Mouse (Mus musculus) c-Kit-negative CD71-positive TER-119-positive erythroid progenitor cells, embryonic 14.5 days (primary cell): ENCODE data around the gene Trnp1.

Source experiments
- DNase-seq: peaks from one replicate; pipeline ENCODE4 v3.0.0-alpha.2; 2013; ENCODE audit warnings: low read depth, low spot score

The Trnp1 gene

DNA sequence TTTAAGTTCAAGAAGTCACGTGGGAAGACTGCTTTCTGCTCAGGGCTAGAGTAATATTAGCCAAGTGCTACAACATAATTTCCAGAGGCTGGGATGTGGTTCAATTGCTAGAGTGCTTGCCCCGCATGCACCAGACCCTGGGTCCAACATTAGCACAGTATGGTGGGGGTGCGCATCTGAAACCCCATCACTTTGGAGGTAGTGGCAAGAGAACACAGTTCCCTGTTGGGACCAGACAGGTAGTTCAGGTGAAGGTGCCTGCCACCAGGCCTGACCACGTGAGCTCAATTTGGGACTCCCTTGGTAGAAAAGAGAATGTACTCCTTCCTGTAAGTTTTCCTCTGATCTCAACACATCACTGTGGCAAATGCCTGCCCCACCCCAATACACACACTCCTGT is 3.5 kb downstream of the Trnp1 start:
- DNase-seq, result no peak

DNA sequence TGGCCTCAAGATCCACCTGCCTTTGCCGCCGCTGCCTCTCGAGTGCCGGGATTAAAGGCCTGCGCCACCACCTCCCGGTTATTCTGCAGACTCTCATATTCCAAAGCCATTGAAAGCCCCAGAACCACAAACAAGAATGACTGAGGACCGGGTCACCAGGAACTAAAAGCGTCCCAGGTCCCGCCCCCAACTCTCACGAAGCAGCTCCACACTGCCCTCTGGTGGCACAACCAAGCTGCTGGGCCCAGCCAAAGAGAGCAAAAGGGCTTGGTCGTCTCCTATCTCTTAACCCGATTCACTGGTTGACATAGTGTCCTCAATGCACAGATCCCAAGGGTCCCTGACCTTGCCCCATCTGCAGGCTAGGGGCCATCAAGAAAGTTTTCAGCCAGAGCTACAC is 3.9 kb downstream of the Trnp1 start:
- DNase-seq, result peak; percentile 53

GRCm38 (mm10) chr4:133493895-133494294 is 4.5 kb downstream of the Trnp1 start:
- DNase-seq, result no peak

DNA sequence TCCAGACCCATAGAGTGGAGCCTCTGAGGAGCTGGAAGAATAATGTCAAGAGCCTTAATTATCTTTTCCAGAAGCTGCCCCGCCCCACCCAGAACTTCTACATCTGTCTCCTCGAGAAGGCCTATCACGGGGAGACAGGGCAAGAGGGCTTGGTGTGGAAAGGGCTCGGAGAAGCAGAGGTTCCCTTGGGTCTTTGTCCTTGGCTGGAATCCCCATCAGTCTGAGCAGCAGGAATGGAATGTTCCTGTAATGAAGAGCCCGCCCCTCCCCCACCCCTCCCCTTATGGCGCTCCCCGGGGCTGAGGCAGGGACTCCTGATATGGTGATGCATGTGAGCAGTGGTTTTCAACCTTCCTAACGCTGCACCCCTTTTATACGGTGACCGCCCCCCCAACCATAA is 6.5 kb downstream of the Trnp1 start:
- DNase-seq, result no peak

DNA sequence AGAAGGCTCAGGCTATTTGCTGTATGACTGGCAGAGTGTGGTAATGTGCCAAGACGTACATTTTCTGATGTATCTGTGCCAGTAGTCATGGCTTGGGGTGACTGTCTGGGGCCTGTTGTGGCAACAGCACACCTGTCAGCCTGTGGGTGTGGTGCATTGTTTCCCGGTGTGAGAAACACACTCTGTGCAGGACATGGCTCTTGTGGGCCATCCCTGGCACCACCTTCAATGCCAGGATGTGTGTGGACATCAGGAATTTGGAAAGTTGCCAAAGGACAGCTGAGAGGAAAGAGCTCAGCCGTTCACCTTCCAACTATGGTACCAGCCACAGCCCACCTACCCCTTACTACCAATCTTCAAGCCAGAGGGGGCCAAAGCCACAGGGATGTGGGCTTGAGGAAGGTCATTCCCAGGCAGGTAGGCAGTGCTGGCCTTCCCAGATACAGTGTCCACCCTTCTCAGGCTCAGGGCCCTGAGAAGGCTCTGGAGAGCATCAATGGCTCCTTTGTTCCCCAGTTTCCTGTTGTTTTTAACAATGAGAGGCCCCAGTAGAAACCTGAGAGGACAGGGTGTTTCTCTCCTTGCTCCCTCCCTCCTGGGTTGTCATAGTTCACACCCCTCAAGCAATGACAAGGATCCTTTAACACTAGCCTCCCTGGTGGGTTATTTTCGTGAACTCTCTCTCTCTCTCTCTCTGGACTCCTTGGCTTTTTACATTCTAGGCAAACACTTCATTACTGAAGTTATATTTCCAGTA is 8.7 kb downstream of the Trnp1 start:
- no peak for DNase-seq

GRCm38 (mm10) chr4:133488619-133489392 is 9.5 kb downstream of the Trnp1 start:
- DNase-seq, result no peak

- no peak for DNase-seq
These were observed 11.5 kb downstream of the Trnp1 start for GRCm38 (mm10) chr4:133486673-133487357.

- no peak for DNase-seq
These were observed 12.5 kb downstream of the Trnp1 start for GRCm38 (mm10) chr4:133485691-133486425.

DNA sequence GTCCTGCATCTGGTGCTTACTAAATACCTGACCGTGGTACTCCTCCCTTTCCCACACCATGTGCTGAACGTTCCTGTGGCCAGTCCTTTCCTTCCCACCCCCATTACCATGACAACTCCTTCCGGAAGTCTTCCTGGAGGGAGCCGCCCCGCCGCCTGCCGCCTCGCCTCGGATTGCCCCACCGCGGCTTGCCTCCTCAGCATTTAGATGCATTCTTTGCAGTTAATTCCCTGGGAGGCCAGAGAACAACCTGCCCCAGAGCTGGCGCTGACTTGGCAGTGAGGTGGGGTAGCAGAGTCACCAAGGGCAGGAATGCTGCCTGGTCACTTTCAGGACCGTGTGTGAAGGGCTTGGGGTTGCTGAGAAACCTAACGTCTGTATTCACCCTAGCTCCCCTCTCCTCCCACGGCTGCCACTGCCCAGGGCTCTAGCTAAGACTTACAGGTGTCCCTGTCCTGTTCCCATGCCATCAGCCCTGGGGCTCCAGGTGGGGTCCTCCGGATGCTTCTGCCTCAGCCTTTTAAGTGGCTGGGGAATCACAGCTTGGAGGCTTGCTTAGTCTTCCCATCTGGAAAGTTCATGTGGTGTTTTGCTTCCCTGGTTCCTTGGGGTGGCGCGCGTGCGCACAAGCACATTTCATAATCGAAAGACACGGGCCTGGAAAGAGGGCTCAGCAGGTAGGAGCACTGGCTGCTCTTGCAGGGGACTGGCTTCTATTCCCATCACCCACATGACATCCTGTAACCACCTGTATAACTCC is 13.9 kb downstream of the Trnp1 start:
- DNase-seq, result no peak

DNA sequence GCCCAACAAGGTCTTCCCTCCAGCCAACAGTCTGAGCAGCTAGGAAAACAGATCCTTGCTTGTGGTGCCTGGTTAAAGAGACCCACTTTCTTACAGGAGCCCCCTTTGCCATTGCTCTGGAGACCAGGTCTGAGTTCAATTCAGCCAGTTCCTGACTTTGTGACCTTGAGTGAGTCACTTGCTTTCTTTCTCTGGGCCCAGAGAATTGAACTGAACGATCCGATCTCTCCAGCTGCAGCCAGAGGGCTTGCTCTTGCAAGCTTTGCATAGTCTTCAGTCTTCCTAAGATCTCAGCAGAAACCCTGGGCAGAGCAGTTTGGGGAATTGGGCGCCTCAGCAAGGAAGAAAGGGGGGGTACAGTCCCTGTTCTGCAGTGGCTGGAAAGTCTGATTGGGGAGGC is 15.9 kb downstream of the Trnp1 start:
- no peak for DNase-seq

DNA sequence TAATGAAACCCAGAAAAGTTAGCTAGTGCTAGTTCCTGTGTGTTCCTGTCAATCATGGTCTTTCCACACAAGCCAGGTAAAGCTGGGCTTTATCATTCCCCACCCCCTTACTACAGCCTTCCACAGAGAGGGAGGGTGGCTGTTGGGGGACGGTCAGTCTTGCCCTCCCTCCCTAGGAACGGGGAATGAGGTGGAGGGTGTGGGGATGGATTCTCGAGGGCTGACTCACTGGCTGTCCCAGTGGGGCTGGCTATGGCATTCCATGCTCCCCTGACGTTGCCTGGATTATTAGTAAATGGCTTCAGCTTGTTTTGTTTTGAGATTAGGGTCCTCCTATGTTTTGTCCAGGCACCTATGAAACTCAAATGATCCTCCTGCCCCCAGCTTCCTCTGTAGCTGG is 16.9 kb downstream of the Trnp1 start:
- DNase-seq, result no peak

DNA sequence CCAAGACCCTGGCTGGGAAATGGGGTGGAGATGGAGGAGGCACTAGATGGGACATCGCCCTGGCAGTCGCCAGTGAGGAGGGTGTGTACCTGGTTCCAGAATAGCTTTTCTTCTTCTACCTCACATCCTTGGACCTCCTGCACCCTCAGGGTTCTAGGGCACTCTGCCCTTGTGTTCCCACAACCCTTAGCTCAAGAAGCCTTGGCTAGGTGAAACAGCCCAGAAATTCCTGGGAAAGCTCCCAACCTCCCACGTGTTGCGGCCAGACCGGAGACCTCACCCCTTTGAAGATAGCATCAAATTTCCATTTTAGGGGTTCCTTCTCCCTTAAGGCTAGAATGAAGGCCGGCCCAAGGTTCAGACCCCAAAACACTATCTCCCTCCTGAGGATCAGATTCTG is 17.6 kb downstream of the Trnp1 start:
- no peak for DNase-seq

GRCm38 (mm10) chr4:133480185-133480537 is 18.2 kb downstream of the Trnp1 start:
- DNase-seq, result no peak

GRCm38 (mm10) chr4:133479458-133480184 is 18.7 kb downstream of the Trnp1 start, which contains the start of gene Tent5b:
TSS of gene Tent5b (plus strand) at chr4:133480132.
- peak; percentile 51 for DNase-seq

GRCm38 (mm10) chr4:133473833-133474232 is 24.5 kb downstream of the Trnp1 start:
- no peak for DNase-seq

GRCm38 (mm10) chr4:133471135-133471821 is 27.1 kb downstream of the Trnp1 start:
- no peak for DNase-seq

GRCm38 (mm10) chr4:133469122-133469521 is 29.2 kb downstream of the Trnp1 start:
- DNase-seq, result no peak

DNA sequence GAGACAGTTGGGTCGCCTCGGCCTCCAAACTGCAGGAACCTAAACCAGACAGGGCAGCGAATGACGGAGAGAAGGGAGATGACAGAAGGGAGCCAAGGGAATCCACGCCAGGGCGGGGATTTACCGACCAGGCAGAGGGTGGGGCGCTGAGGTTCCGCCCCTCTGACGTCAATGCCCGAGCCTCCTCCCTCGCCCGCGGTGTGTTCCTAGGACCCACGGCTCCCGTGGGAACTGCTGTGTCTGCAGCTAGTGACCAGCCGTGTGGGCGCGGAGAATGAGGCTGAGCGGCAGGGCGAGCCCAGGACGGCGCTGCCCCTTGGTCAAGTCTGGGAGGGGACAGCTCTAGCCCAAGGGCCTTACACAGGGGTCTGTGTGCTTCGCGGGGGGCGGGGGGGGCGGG is 30.3 kb downstream of the Trnp1 start:
- DNase-seq, result peak; percentile 38

DNA sequence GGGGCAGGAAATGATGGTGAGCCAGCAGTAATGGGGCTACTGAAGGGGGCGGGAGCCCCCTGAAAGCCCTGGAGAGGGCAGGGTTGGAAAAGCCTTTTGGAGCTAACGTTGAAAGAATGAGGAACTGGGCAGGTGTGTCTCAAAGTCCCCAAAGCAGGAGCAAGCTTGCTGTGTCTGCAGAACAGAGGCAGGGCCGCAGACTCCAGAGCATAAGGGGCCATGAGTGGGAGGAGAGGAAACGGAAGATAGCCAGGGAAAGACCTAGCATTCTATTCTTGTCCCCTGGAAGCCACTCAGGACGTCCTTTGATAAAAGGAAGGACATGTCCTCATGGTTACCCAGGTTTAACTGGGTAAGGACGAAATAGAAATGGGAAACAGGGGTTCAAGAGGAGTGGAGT is 35.2 kb downstream of the Trnp1 start:
- no peak for DNase-seq

DNA sequence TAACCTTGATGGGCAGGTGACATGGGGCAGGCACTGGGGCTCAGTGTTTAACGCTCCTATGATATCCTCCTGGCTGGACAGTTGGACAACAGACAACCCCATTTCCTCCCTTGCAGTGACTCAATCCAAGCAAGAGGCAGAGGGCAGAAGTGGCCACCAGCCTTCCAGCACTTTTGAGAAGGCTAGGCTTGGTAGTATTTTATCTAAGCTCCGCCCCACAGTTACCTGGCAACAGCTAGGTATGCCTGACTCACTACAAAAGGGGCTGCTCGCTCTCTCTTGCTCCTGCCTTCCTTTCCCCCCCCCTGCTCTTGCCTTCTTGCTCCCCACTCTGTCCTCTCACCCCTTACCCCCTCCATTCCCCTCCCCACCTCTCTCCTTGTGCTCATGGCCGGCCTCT is 37.0 kb downstream of the Trnp1 start:
- DNase-seq, result no peak
